Mouse (Mus musculus): ENCODE data around the gene Mobp. TPM values are rescaled to one million over a fixed set of nuclear protein-coding genes. Genes with fewer than 3 reads are reported as not detected.
"Not testable (repeated sequence)": the region's sequence is repeated elsewhere in the genome, so short reads cannot be mapped to it uniquely, and the experiment has no call there.

Gene Mobp
- total RNA-seq (2021): 0.27 TPM in 1 of 2 replicates, not detected in the other
- long read RNA-seq: 0 reads

GRCm38 (mm10) chr9:120149222-120149828 is at the start of gene Mobp:
Gene Mobp, plus strand, starts transcription at chr9:120149707.
- DNase-seq: no peak

DNA sequence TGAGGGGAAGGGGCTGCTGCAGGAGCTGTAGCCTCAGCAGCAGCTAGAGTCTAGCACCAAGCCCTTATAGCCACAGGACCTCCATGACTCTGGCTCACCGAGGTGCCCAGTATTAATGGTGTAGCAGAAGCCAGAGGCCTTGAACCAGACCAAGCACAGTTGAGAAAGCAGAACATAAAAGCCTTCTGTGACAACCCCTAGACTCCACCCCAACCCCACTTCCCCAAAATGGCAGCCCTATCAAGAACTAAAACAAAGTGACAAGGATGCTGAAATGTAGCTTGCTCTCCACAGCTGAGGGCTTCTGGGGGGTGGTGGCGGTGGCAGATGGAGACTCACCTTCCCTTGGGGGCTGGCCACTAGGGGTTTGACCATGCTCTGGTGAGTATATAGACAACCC is 48.3 kb upstream of the Mobp start:
- no peak for DNase-seq

- not testable (repeated sequence) for DNase-seq
Observed at GRCm38 (mm10) chr9:120108953-120109352, 40.6 kb upstream of the Mobp start.

GRCm38 (mm10) chr9:120110211-120111018 is 39.1 kb upstream of the Mobp start, which contains the start of gene Slc25a38:
Gene Slc25a38, plus strand, starts transcription at chr9:120110374.
- peak; percentile 97 for DNase-seq

DNA sequence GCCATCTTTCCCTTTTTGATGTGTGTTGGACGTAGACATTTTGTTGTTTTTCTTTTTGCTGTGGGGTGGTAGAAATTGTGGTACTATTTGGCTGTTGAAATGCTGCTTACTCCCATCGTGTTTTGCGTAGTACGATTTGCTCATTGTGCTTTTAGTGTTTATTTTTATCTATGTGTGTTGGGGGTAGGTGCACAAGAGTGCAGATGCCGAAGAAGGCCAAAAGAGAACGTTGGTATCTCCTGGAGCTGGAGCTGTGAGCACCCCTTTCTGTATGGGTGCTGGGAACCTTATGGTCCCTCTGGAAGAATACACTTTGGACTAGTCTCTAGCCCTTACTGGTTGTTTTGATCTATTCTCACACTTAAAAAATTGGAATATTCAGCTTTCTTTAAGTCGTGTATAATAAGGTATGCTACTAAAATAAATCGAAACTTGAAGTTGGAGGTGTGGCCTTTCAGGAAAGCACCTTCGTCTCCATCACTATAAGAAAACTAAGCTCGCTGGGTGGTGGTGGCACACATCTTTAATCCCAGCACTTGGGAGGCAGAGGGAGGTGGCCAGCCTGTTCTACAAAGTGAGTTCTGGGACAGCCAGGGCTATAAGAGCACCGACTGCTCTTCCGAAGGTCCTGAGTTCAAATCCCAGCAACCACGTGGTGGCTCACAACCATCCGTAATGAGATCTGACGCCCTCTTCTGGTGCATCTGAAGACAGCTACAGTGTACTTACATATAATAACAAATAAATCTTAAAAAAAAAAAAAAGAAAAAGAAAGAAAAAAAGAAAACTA is 38.2 kb upstream of the Mobp start:
- no peak for DNase-seq

DNA sequence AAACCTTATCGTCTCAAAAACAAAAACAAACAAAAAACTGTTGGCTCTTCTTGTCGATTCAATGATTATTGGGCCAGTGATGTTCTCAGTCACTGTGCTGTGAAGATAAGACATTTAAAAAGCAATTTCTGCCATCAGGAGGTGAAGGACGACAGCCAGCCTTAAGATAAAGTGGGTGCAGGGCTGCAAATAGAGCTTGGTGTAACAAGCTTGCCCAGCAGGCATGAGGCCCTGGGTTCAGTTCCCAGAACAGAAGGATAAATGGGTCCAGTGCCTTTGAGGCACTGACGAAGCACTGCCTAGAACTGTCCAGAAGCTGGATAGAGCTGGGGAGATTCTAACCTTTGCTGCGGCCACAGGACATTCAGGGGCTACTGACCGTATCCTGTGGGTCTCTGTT is 37.0 kb upstream of the Mobp start:
- no peak for DNase-seq

- DNase-seq: no peak
Observed at GRCm38 (mm10) chr9:120113456-120113855, 36.1 kb upstream of the Mobp start.

DNA sequence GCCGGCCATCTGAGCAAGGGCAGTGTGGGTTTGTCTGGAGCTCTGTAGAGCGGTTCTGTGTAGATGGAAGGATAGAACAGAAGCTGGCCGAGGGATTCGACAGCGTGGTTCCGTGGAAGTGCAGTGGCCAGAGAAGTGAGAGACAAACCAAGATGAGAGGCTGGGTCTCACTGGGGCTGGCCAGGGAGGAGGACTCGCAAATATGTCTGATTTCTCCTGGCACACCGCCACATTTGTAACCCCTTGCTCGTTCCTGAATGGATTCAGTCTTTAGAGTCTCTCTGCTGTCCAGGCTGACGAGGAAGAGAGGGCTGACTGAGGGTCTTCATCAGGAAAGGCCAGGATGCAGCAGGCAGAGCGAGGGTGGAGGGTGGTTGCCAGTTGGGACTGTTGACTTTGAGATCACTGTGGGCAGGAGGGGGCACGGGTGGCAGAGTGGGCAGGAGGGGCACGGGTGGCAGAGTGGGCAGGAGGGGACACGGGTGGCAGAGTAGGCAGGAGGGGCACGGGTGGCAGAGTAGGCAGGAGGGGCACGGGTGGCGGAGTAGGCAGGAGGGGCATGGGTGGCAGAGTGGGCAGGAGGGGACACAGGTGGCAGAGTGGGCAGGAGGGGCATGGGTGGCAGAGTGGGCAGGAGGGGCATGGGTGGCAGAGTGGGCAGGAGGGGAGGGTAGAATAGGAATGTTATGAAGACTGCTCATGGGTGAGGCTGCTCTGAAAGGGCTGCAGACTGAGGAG is 35.3 kb upstream of the Mobp start:
- DNase-seq: no peak

GRCm38 (mm10) chr9:120114789-120115151 is 34.7 kb upstream of the Mobp start:
- no peak for DNase-seq

DNA sequence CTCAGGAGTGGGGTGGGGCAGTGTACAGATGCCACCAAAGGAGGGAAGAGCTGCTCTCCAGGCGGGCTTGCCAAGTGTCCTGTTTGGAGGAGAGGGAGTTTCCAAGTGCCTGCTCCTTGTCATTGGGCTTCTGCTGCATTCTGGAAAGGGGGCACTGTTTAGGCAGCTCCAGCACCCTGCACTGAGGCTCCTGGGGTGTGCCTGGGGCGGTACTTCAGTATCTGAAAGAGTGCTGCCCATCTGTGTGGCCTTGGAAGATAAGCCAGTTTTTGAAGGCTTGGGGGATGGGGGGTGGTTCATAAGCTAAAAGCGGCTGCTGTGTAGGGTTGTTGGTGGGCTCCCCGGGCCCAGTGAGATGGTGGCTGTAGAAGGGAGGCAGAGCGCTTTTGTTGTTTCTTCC is 33.9 kb upstream of the Mobp start:
- DNase-seq: peak; percentile 18

DNA sequence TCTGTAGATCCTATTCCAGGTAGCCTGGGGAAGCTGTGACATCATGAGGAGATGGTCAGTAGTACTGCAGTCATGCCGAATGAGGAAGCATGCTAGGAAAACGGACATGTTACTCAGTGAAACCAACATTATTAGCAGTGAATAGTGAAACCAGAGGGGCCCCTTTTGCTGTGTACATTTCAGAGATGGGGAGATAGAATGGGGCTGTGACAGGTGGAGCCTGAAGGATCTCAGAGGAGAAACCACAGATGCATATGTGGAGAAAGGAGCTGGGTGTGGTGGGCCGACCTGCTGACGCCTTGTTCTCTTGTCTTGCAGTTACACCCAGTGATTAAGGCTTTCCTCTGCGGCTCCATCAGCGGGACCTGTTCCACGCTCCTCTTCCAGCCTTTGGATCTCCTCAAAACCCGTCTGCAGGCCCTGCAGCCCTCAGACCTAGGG is 33.3 kb upstream of the Mobp start:
- DNase-seq: no peak

- no peak for DNase-seq
Observed at GRCm38 (mm10) chr9:120118212-120118611, 31.3 kb upstream of the Mobp start.

DNA sequence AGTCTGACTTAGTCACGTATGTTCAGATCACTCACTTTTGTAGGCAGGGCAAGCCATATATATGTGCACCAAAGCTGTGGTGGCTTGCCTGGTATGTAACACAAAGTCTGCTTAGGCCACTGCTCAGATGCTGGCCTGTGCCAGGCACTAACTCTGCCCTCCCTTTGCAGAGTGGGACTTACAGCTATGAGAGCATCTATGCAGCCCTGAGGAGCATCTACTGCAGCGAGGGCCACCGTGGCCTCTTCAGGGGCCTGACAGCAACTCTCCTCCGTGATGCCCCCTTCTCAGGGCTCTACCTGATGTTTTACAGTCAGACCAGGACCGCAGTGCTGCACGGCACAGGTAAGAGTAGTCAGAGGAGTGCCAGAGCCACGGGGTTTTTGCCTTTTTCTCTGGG is 29.0 kb upstream of the Mobp start:
- no peak for DNase-seq

DNA sequence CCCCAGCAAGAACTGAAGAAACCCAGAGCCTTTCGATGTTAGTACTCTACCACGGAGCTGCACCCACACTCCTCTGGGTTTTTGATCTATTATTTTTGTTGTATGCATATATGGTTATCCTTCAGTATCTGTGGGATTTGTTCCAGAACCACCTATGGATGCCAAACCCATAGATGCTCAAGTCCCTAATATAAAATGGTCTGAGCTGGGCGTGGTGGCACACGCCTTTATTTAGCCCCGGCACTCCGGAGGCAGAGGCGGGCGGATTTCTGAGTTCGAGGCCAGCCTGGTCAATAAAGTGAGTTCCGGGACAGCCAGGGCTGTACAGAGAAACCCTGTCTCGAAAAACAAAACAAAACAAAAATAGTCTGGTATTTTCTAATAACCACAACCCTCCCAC is 22.6 kb upstream of the Mobp start:
- DNase-seq: no peak

DNA sequence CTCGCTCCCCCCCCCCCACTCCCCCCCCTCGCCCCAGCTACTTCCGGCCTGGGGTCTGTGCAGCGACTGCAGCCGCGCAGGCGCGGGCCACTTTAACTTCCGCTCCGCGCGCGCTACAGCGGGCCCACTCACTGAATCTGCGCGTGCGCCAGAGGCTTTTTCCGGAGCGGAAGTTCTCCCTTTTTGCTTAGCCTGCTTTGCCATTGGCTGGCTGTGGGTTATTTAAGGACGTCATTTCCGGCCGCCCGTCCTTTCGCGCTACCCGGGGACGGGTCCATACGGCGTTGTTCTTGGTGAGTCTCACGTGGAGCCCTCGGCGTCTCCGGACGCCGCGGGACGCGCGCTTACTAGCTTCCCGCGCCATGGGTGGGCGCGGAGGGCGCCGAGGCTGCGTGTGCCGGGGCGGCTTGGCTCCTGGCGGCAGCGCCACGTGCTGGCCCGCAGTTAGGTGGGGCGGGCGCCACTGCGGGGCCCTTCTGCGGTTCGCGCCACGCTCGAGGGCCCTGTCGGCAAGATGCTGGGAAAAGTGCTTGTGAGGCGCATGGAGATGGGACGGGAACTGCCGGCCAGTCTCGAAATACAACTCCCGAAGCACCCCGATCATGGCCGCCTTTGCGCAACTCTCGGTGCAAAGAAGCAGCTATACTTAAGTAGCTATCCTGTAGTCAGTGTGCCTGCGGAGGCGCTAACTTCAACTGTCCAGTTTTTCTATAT is 21.8 kb upstream of the Mobp start, which contains the start of gene Rpsa:
TSS of gene Rpsa (plus strand) at position 152 of the 714 bp plus-strand sequence.
- peak; percentile 96 for DNase-seq

DNA sequence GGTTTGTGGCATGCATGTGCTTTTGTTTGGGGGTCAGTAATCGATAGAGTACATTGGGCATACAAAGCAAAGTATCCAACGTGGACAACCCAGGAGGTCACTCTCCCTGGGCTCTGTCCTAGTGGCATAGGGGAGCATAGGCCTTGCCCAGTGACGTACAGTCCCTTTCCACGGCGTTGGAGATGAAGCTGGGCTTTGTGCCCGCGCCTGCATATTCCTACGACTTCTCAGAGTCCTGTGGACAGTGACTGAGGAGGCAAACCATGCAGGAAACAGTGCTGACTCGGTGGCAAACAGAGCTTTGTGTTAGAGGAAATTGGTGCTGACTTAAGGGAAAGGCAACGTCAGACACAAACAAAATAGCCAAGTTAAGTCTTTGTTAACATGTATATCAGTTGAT is 20.2 kb upstream of the Mobp start:
- DNase-seq: no peak

DNA sequence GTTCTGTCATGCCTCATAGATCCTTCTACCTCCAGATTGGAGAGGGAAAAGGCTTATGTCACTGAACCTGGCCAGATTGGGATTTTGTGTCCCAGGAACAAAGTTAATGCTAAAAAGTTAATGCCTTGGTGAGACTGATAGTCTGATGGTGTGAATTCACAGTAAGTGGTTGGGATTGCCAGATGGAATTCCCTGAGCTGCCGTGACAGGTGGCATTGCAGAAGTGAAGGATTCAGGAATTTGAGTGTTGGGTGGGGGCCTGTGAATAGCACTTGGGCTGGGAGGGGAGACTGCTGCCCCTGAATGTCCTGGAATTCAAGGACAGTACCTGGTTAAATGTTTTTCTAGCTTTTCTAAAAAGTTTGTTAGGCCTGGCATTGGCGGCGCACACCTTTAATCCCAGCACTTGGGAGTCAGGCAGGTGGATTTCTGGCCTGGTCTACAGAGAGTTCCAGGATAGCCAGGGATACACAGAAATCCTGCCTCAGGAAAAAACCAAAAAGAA is 17.7 kb upstream of the Mobp start:
- no peak for DNase-seq

- no peak for DNase-seq
Observed at GRCm38 (mm10) chr9:120132980-120133754, 16.3 kb upstream of the Mobp start.

DNA sequence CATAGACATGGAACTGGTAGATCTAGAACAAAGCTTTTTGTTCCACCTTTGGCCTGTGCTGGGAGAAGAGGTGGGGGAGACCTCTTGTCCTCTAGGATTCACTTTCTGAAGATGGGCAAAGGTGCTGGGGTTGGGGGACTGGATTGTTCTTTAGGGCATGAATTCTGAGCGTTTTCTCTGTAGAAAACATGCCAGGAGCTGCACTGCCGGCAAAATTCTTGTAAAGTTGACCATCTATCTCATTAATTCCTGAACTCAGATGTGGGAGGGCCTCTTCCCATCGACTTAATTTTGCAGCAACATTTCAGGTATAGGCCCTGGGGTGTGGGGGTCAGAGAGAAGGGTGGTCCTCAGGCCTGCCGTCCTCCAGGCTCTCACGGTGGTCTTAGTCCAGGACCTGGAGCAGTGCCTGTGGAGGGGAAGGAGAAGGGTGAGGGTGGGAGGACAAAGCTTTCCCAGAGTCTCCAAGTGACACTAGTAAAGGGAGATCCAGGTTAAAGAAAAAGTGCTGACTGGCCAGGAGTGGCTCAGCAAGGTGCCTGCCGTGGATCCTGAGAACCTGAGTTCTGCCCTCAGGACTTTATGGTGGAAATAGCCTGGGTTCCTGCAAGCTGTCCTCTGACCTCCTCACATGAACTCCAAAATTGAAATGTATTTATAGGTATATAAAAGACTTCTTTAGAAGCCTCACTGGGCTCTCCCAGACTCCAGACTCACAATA is 15.6 kb upstream of the Mobp start:
- DNase-seq: no peak
